Mouse (Mus musculus): ENCODE results near the gene Rhog.

DNA sequence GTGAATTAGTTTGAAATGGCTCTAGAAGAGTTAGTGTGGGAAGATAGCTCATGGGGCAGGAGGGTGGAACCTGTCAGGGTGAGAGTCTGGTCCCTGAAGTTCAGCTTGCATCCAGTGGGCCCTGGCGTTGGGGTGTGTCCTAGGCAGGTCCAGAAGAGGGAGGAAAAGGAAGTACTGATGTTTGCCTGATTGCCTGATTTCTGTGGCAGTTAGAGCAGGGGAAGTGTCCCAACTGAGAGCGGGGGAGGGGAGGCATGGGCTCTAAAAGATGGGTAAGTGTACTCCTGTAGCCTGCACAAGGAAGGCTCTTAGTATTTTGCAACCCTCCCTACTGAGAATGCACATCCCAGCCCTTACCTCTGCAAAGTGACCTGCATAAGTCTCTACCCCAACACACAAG lies 12.0 kb downstream of the Rhog start:
- TF ChIP-seq CTCF (IDR thresholded peaks at IDR 0.05; ENCODE audit: control insufficient read depth, insufficient read depth, insufficient read length), result no peak
- no peak for TF ChIP-seq MAX (IDR thresholded peaks at IDR 0.05)
- no peak for TF ChIP-seq MYOD1 (IDR thresholded peaks at IDR 0.05; ENCODE audit: control insufficient read depth, insufficient read length, low read depth)
- TF ChIP-seq CEBPB (IDR thresholded peaks at IDR 0.05; ENCODE audit: low read depth), result no peak
